Mouse (Mus musculus) erythroblast, adult 5-6 weeks (primary cell): ENCODE data around the gene Pex1. TPM values are rescaled to one million over a fixed set of nuclear protein-coding genes. Genes with fewer than 3 reads are reported as not detected.
"Not testable (repeated sequence)": the region's sequence is repeated elsewhere in the genome, so short reads cannot be mapped to it uniquely, and the experiment has no call there.

ENCODE experiments used
- ATAC-seq: replicated peaks from 2 replicates; pipeline ENCODE4 v1.8.0; 2016; ENCODE audit warnings: moderate number of reproducible peaks, mild to moderate bottlenecking, moderate TSS enrichment, inconsistent platforms; ENCODE audit not compliant: poor library complexity, low FRiP score, severe bottlenecking
- total RNA-seq, 2 experiments: library from RNA; stranded (forward) in 1 of 2; stranded (reverse) in 1 of 2; fragments of 150-400 nt in 1 of 2; fragments of 200-764, 138-1000 nt in 1 of 2; gene quantifications; 2 replicates each; pipeline versions ENCODE4 v1.2.3 to v1.2.4; 2015 to 2017; ENCODE audit warnings: low replicate concordance in 2 of 2

Gene Pex1
- total RNA-seq, 2 experiments from 2014 or later = 7.8 to 19.2 TPM

DNA sequence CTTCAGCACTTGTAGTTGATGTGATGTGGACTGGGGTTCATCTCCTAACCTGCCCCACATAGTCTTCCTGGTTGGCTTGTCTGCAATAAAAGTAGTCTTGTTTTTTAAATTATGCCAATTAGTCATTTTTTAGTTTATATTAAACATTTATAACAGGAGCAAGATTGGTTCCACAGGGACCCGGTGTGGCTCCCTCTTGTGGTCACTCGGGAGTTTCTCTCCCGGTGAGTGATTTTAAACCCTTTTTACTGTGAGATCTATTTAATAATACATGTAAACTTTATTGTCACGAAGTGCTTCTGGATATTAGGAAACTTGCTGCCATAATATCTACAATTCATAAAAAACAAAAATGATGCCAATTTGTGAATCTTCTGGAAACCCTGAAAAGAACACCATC, 38.1 kb downstream of the Pex1 start:
- ATAC-seq = 0 out of 2 replicates have a peak, but pooled peaks have one; percentile 72

DNA sequence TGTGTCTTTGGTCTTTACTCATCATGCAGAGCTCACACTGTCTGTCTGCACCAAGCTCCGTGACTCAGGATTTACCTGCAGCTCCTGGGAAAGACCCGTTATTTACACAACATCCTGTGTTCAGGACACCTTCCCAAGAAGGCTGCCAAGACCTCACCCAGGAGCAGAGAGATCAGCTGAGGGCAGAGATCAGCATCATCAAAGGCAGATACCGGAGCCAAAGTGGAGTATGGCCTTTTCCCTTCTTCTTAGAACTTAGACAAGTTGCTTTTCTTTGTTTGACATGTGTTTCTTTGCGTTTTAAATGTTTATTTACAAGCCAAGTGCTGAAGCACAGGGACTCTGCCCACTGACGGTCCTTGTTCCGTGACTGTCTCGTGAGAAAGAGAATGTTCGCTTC, 39.4 kb downstream of the Pex1 start:
- no peak for ATAC-seq

DNA sequence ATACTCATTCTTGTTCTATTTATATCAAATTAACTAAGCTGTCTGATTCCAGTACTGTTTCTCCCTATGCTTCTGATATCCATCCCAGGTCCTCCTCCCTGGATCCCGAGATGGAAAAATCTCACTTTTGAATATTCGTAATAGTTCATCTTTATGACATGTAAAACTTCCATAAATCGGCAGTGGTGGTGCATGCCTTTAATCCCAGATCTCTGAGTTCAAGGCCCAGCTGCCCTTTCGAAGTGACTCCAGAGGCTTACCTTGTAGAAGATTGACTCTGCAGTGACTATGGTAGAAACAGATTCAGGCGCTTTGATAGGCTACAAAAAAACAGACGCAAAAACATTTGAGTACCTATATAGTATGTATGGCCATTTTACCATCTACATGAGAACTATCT, 48.8 kb downstream of the Pex1 start:
- no peak for ATAC-seq

- no peak for ATAC-seq
Observed at GRCm38 (mm10) chr5:3645326-3645725, 49.5 kb downstream of the Pex1 start.

DNA sequence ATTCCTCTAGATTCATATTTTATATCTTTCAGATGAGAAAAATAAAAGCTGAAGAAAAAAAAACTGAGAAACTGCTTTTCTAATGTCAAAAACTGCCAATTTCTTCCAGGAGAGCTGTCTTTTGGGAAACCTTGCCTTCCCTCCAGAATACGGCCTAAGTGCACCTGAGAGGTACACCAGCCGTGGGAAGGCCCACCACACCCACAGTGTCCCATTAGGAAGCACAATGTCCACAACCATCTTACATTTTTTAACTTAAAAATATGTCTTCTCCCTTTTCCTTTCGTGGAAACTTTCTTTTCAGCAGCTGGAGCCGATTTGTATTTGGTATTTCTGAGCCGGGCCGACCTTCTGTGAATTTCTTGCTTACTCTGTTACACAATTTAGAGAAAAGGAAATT, 50.7 kb downstream of the Pex1 start:
- peak; percentile 53; the same call in 1 of the 2 replicates for ATAC-seq

GRCm38 (mm10) chr5:3646991-3647707, 51.3 kb downstream of the Pex1 start:
- ATAC-seq = peak; percentile 74

- peak; percentile 94 for ATAC-seq
Observed at GRCm38 (mm10) chr5:3647708-3648121, 51.8 kb downstream of the Pex1 start.

DNA sequence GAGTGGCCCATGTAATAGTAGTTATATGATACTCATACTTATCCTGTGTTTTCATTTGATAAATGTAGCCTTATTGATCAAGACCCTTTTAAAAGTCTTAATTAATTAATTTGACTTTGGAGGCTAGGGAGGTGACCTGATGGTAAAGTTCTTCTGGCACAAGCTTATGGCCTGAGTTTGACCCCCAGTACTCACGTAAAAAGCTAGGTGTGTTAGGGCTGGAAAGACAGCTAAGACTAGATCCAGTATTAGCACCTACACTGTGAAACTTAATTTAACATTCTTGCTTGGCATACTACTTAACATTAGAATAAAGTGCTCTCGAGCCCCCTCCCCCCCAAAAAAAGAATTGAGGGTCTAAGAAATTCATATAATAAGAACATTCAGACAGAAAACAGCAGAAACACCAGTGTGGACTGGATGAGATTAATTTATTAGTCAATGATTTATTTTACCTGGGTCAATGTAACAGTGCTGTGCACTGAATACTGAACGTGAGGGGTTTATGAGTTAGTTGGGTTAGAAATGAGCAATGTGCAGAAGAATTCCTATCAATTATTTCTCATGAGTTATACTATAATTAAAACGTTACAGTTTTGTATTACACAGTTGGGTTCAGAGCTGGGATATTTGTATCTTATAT, 52.5 kb downstream of the Pex1 start:
- ATAC-seq = no peak

DNA sequence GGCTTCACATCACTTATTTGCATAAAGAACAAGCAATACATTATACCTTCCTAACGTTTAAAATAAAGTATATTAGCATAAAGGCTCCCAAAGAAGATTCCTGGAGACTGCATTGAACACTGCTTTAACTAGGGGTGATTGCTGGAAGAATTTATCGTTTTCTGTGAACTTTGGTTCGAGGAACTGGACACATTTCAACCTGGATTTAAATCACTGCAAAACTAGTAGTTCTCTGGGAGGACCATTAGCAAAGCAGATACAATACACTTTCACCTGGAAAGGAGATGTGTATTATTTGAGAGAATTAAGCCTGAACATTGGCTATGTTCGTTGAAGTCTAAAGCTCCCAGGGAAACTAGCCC, 53.0 kb downstream of the Pex1 start:
- no peak for ATAC-seq

DNA sequence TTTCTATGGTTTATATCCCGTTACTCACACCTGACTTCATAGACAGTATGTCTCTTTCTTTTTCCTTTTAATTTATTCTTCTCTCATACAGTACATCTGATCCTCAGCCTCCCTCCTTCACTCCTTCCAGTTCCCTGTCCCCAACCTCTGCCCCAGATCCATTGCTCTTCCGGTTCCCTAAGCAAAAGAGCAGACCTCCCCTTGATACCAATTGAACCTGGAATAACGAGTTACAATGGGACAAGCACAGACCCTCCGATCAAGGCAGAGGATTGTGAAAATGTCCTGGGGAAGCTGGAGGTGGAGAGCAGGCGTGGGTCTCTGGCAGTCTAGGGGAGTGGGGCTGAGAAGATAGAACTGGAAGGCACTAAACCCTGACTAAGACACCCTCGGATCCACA, 55.0 kb downstream of the Pex1 start, which contains the start of gene Tmbim7:
Gene Tmbim7 (plus strand): TSS at position 301 of the 400 bp plus-strand sequence.
- no peak for ATAC-seq

DNA sequence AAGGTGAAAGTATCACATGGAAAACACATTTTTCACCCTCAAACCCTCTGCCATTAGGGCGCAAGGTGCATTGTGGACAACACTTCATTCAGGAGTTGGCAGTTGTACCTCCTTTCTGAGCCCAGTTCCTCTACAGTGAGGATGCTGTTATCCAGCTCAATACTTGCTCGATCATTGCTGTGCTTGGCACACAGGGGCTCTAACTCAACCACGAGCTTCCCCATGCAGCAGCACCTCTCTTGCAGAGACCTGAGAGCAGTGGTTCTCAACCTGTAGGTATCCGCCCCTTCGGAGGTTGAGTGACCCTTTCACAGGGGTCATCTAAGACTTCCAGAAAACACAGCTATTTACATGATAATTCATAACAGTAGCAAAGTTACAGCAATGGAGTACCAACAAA, 55.8 kb downstream of the Pex1 start:
- no peak for ATAC-seq

GRCm38 (mm10) chr5:3652903-3653575, 57.2 kb downstream of the Pex1 start:
- not testable (repeated sequence) for ATAC-seq

DNA sequence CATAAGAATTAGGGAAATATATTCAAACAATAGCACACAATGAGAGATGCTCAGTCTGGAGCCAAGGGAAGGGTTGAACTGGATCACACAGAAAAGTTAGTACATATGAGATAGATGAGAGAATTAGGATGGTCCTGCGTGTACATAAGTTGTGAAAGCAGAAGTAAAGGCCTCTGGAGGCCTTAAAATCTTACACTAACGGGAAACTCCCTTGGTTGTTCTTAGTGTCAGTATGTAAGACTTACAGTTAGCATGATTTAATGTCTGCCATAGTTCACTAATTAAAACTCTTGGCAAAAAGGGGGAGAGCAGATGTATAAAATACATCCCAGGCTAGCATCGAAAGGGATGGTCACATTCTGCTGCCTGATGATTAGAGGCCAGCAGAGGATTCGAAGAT, 57.9 kb downstream of the Pex1 start:
- no peak for ATAC-seq

DNA sequence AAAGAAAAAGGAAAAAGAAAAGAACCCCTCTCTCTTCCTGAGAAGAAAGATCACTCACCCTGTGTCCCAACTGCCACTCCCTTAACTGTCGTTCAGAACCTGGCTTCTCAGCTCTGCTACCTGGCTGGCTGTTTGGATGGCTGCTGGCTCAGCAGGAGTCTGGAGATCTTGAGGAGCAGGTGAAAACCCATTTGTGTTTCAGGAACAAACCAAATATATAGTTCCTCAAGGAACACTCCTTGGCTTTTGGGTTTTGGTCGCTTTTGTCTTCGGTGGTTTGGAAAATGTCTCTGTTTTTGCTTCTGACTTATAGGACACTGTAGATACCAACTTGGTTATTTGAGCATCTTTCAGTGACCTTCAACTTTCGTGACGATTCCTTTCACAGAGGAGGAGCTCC, 61.2 kb downstream of the Pex1 start, which contains the start of gene Gatad1:
Gene Gatad1 (minus strand): TSS at position 101 of the 400 bp plus-strand sequence.
- no peak for ATAC-seq

- no peak for ATAC-seq
Observed at GRCm38 (mm10) chr5:3665225-3665624, 69.4 kb downstream of the Pex1 start.

GRCm38 (mm10) chr5:3666585-3666984, 70.7 kb downstream of the Pex1 start:
- no peak for ATAC-seq

- no peak for ATAC-seq
Observed at GRCm38 (mm10) chr5:3669938-3670554, 74.2 kb downstream of the Pex1 start.
